Mouse (Mus musculus) forebrain, embryonic 11.5 days (tissue): ENCODE measurements around the gene Rab32. TPM values are rescaled to one million over a fixed set of nuclear protein-coding genes. Genes with fewer than 3 reads are reported as not detected.

ENCODE experiments used
- ATAC-seq: fragments of 200-750 bp; cut with Nextera tagmentation; replicated peaks from 2 replicates; pipeline ENCODE4 v1.8.0; 2017; ENCODE audit warnings: moderate TSS enrichment; ENCODE audit not compliant: low FRiP score
- DNase-seq: peaks from one replicate; pipeline ENCODE4 v3.0.0-alpha.2; 2017; ENCODE audit warnings: low spot score
- H3K27ac ChIP-seq: fragments of 300-500 bp; sonication (generic); 2 replicates; pipeline ENCODE4 v1.5.1; 2014; ENCODE audit warnings: low read depth, low read length
- H3K27me3 ChIP-seq: fragments of 300-500 bp; sonication (generic); 2 replicates; pipeline ENCODE4 v1.6.1; 2014; ENCODE audit warnings: mild to moderate bottlenecking, low read length, mixed read lengths; ENCODE audit not compliant: control insufficient read depth, insufficient read depth
- H3K36me3 ChIP-seq: fragments of 300-500 bp; sonication (generic); 2 replicates; pipeline ENCODE4 v1.6.1; 2014; ENCODE audit warnings: mild to moderate bottlenecking, low read length, moderate library complexity, mixed read lengths; ENCODE audit not compliant: control insufficient read depth, insufficient read depth
- H3K4me1 ChIP-seq: fragments of 300-500 bp; sonication (generic); replicated peaks from 2 replicates; pipeline ENCODE4 v1.6.1; 2014; ENCODE audit warnings: low read length, mixed read lengths; ENCODE audit not compliant: control insufficient read depth, insufficient read depth
- H3K4me2 ChIP-seq: fragments of 300-500 bp; sonication (generic); 2 replicates; pipeline ENCODE4 v1.6.1; 2014; ENCODE audit warnings: low read depth, mild to moderate bottlenecking, low read length, moderate library complexity, mixed read lengths; ENCODE audit not compliant: severe bottlenecking
- H3K4me3 ChIP-seq: fragments of 300-500 bp; sonication (generic); 2 replicates; pipeline ENCODE4 v1.5.1; 2014; ENCODE audit warnings: low read depth, low read length
- H3K9ac ChIP-seq: fragments of 300-500 bp; sonication (generic); 2 replicates; pipeline ENCODE4 v1.6.1; 2014; ENCODE audit warnings: low read length
- H3K9me3 ChIP-seq: fragments of 300-500 bp; sonication (generic); 2 replicates; pipeline ENCODE4 v1.6.1; 2016; ENCODE audit warnings: low read length, mixed read lengths; ENCODE audit not compliant: control insufficient read depth
- WGBS: fragments of 180-500 bp; shearing (Covaris S2); extraction: QIAGEN DNeasy Blood & Tissue Kit; methylation state at CpG from one replicate; pipeline ENCODE4 v1.1.7; 2014; 5-methylcytosine and 5-hydroxymethylcytosine counted together
- polyA plus RNA-seq: library from polyadenylated mRNA; unstranded; fragments of >200 nt; fragmentation: Nextera tagmentation; extraction: Ambion mirVana; gene quantifications from 2 replicates; pipeline ENCODE4 v1.2.1, GENCODE M21; 2014

The Rab32 gene
- polyA plus RNA-seq, 1 experiment from 2014 or later, result 10.5 TPM

- no peak for ATAC-seq
- WGBS, result 100% methylated on average over 1 of the region's 1 CpGs
- Histone ChIP-seq H3K36me3 (no peaks in the 10 kb centered on the region), H3K27ac (no peak overlapping the region), H3K9ac (no peak overlapping the region), H3K9me3 (no peaks in the 10 kb centered on the region), H3K27me3 (no peaks in the 10 kb centered on the region), H3K4me1 (no peaks in the 10 kb centered on the region), H3K4me2 (no peak overlapping the region), H3K4me3 (no peak overlapping the region)
- no peak for DNase-seq
Observed at GRCm38 (mm10) chr10:10550134-10550533, 7.9 kb downstream of the Rab32 start.

- H3K9me3 ChIP-seq, result no peaks in the 10 kb centered on the region
Observed at GRCm38 (mm10) chr10:10546623-10547022, 11.4 kb downstream of the Rab32 start.

GRCm38 (mm10) chr10:10544955-10545354, 13.1 kb downstream of the Rab32 start:
- 97% methylated on average over 3 of the region's 3 CpGs for WGBS
- Histone ChIP-seq H3K9me3 (no peaks in the 10 kb centered on the region), H3K27ac (no peak overlapping the region), H3K4me3 (no peak overlapping the region), H3K36me3 (no peaks in the 10 kb centered on the region), H3K9ac (no peak overlapping the region), H3K4me1 (no peaks in the 10 kb centered on the region), H3K4me2 (no peak overlapping the region), H3K27me3 (no peaks in the 10 kb centered on the region)
- DNase-seq (no peak), ATAC-seq (no peak)

More at GRCm38 (mm10) chr10:10546623-10547022, 11.4 kb downstream of the Rab32 start:
- Histone ChIP-seq H3K27me3 (no peaks in the 10 kb centered on the region), H3K4me2 (no peak overlapping the region), H3K4me3 (no peak overlapping the region), H3K9ac (no peak overlapping the region), H3K4me1 (no peaks in the 10 kb centered on the region), H3K36me3 (no peaks in the 10 kb centered on the region), H3K27ac (no peak overlapping the region)
- DNase-seq (no peak), ATAC-seq (no peak)
- 92% methylated on average over 5 of the region's 5 CpGs for WGBS

Other genes with a start within 250 kb of the Rab32 start
- gene Adgb, start 85.9 kb downstream of the Rab32 start, polyA plus RNA-seq, result 0.07 and 0.16 TPM in 2 replicates
- not detected in 2 replicates for gene Gm10944, start 123.1 kb upstream of the Rab32 start, polyA plus RNA-seq